Mouse (Mus musculus) kidney, adult 8-10 months (tissue): Measurements from ENCODE around the gene Pde4b.

Source experiments
- DNase-seq, 2 experiments: peaks; one replicate each; pipeline ENCODE4 v3.0.0; 2022

Gene Pde4b

GRCm38 (mm10) chr4:102512940-102513339, 425.6 kb downstream of the Pde4b start:
- DNase-seq: no peak

GRCm38 (mm10) chr4:102513514-102513913, 426.2 kb downstream of the Pde4b start:
- no peak for DNase-seq

- peak in 1 of 2 experiments; percentile 42 for DNase-seq
Observed at GRCm38 (mm10) chr4:102514972-102515835, 427.9 kb downstream of the Pde4b start.

- no peak for DNase-seq
Observed at GRCm38 (mm10) chr4:102516395-102516794, 429.1 kb downstream of the Pde4b start.

- DNase-seq: peak in 1 of 2 experiments; percentile 37
Observed at GRCm38 (mm10) chr4:102516982-102517630, 429.8 kb downstream of the Pde4b start.

- no peak for DNase-seq
Observed at GRCm38 (mm10) chr4:102517653-102518052, 430.3 kb downstream of the Pde4b start.

GRCm38 (mm10) chr4:102518341-102518740, 431.0 kb downstream of the Pde4b start:
- DNase-seq: no peak

- DNase-seq: no peak
Observed at GRCm38 (mm10) chr4:102520669-102521261, 433.4 kb downstream of the Pde4b start.

- DNase-seq: no peak
Observed at GRCm38 (mm10) chr4:102521434-102521833, 434.1 kb downstream of the Pde4b start.

GRCm38 (mm10) chr4:102527361-102527760, 440.0 kb downstream of the Pde4b start:
- DNase-seq: no peak

GRCm38 (mm10) chr4:102530797-102531196, 443.5 kb downstream of the Pde4b start:
- no peak for DNase-seq

- DNase-seq: no peak
Observed at GRCm38 (mm10) chr4:102531729-102532128, 444.4 kb downstream of the Pde4b start.

- peak; percentile 56 to 63 for DNase-seq
Observed at GRCm38 (mm10) chr4:102533183-102534048, 446.1 kb downstream of the Pde4b start.

- no peak for DNase-seq
Observed at GRCm38 (mm10) chr4:102534049-102534730, 446.8 kb downstream of the Pde4b start.

- DNase-seq: no peak
Observed at GRCm38 (mm10) chr4:102535886-102536285, 448.5 kb downstream of the Pde4b start.

GRCm38 (mm10) chr4:102538266-102538665, 450.9 kb downstream of the Pde4b start:
- DNase-seq: no peak

- no peak for DNase-seq
Observed at GRCm38 (mm10) chr4:102538793-102539192, 451.4 kb downstream of the Pde4b start.

GRCm38 (mm10) chr4:102539598-102540180, 452.3 kb downstream of the Pde4b start:
- DNase-seq: no peak

- DNase-seq: no peak
Observed at GRCm38 (mm10) chr4:102542976-102543375, 455.6 kb downstream of the Pde4b start.

GRCm38 (mm10) chr4:102545226-102545625, 457.9 kb downstream of the Pde4b start:
- no peak for DNase-seq

- DNase-seq: no peak
Observed at GRCm38 (mm10) chr4:102555566-102555965, 468.2 kb downstream of the Pde4b start.

GRCm38 (mm10) chr4:102557006-102557405, 469.7 kb downstream of the Pde4b start:
- DNase-seq: no peak
